Mouse (Mus musculus) spleen, adult 2 months (tissue): ENCODE results near the gene Cped1.

ENCODE experiments used
- CTCF ChIP-seq: fragments of 200-500 bp; IDR thresholded peaks from 2 replicates; pipeline ENCODE4 v1.5.1; 2011; ENCODE audit warnings: mild to moderate bottlenecking, inconsistent platforms; ENCODE audit not compliant: insufficient read depth, insufficient read length, insufficient replicate concordance; ENCODE audit errors: extremely low read depth
- POLR2A ChIP-seq: fragments of 200-500 bp; IDR thresholded peaks from 2 replicates; pipeline ENCODE4 v1.6.1; 2011; ENCODE audit warnings: low read depth, low read length, inconsistent platforms

- TF ChIP-seq POLR2A = no peak
- no peak for TF ChIP-seq CTCF
Observed at GRCm38 (mm10) chr6:22104211-22104610, 118.5 kb downstream of the Cped1 start.
